Mouse (Mus musculus) B cell, adult 67 days (primary cell): ENCODE data around the gene Tnp2. TPM values are rescaled to one million over a fixed set of nuclear protein-coding genes. Genes with fewer than 3 reads are reported as not detected.

Experiments used
- total RNA-seq, 2 experiments: library from RNA; stranded (reverse); gene quantifications; 4 replicates each; pipeline ENCODE4 v1.2.4; 2023

Tnp2 gene
- total RNA-seq = not detected

DNA sequence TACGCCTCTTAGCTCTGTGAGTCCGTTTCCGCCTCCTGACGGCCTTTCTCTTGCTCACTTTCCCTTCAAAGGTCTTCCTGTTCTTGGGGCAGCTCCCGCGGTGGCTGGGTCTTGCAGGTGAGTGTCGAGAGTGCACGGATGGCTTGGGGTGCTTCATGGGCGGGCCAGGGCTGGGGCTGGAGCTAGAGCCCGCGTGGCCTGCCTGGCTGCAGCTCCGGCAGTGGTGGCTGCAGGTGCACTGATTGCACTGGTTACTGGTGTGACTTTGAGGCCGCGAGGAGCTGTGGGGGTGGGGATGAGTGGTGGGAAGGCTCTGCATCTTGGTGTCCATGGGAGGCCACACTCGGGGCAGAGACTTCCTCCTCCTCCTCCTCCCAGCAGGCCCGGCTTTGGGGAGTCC, at the start of gene Tnp2:
Tnp2 (minus strand) TSS at position 390 of the 400 bp plus-strand sequence.

DNA sequence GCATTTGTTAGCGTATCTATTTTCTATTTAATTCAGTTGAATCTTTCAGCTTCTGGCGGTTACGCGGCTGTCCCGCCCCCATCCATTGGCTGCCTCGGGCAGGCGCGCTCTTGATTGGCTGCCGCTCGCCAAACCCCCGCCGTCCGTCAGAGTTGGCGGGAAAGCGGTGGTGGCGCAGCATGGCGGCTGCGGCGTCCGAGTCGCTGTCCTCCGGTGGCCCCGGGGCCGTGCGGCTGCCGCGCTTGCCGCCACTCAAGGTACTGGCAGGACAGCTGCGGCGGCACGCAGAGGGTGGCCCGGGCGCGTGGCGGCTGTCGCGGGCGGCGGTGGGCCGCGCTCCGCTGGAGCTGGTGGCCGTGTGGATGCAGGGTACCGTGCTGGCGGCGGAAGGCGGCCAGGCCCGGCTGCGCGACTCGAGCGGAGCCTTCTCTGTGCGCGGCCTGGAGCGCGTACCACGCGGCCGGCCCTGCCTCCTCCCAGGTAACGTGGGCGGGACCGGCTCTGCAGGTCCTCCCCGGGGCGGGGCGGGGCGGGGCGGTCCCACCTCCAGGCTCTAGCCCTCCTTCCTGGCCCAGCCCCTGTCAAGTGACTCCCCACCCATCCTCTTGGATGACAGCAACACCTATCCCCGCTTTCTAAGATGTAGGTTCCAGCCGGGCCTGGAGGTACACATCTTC, 46.6 kb upstream of the Tnp2 start, which contains the start of gene Rmi2:
Rmi2 (plus strand) TSS at position 149 of the 677 bp plus-strand sequence.

DNA sequence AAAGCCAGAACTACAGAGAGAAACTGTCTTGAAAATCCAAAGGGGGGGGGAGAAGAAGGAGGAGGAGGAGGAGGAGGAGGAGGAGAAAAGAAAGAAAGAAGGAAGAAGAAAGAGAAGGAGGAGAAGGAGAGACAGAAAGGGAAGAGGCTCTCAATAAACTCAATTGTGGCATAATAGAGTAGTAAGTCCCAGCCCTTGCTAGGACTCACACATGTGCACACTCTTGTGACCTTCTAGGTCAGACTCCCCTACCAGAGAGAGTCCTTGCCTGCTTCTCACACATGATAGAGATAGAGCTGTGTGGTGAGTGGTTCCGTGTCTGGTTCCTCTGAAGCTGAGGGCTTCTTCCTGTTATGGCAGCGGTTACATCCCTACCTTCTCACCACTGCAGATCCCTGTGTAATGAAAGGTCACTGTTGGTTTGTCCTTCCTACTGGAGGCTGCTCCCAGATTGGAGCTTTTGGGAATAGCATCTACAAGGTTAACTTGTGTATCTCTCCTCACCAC, 24.5 kb upstream of the Tnp2 start, which contains the start of gene Gm11172:
Gm11172 (plus strand) TSS at position 51 of the 507 bp plus-strand sequence.

DNA sequence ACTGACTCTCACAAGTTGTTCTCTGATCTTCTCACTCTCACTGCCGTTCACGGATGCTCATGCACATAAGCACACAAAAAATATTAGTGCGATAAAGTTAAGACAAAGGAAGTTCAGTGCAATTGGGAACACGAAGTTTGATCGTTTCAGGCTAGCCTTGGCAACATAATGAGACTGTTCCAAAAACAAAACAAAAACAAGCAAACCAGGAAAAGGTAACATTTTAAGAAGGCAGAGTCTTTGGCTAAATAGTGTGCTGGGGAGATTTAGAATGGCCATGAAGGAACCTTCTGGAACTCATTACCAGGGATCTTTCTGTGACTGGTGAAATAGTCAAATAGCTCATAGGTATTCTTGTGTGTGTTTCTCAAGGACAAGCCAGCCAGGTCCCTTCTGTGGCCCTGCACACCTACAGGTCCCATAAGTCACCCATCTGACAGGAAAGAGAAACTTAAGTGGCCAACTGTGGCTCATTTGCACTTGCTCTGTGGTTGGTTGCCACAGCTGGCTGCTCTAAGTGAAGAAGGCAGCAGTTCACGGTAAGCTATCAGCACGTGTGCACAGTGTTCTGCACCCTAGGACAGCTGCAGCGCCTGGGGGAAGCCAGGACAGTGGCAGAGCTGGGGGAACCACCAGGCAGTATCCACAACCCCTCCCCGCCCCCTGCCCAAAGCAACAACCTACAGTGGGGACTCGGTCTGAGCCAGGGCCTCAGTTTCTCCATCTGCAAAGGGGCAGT, 17.5 kb upstream of the Tnp2 start, which contains the start of gene Prm1:
Prm1 (minus strand) TSS at position 51 of the 739 bp plus-strand sequence.

DNA sequence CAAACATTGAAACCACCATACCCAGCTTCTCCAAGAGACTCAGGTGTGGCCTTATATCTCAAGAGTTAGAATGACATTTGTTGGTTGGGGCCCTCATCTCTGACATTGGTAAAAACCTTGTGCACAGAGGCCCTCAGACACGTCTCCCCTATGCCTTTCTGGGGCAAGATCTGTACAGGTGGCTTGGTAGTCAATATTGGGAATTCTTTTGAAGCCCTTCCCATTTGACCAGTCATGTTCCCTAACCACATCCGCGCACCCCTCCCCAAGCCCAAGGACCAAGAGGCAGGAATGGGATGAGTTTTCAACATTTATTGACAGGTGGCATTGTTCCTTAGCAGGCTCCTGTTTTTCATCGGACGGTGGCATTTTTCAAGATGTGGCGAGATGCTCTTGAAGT, 7.6 kb upstream of the Tnp2 start, which contains the start of gene Prm2:
Prm2 (minus strand) TSS at position 101 of the 400 bp plus-strand sequence.

DNA sequence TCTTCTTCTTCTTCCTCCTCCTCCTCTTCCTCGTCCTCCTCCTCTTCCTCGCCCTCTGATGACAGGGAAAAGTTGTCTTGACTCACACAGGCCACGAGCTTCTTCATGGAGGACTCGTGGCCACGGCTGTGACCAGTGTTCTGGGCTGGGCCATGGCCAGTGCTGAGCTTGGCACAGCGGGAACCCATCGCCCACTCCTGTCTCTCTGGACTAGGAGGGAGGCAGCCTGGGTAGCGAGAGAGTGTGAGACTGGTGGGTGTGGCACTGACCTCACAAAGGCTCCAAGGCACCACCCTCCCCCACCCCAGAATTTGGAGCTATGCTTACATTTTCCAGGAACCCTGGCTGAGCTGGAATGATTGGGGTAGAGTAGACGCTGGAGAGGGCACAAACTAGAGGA, 2.2 kb upstream of the Tnp2 start, which contains the start of gene Prm3:
Prm3 (minus strand) TSS at position 213 of the 400 bp plus-strand sequence.

DNA sequence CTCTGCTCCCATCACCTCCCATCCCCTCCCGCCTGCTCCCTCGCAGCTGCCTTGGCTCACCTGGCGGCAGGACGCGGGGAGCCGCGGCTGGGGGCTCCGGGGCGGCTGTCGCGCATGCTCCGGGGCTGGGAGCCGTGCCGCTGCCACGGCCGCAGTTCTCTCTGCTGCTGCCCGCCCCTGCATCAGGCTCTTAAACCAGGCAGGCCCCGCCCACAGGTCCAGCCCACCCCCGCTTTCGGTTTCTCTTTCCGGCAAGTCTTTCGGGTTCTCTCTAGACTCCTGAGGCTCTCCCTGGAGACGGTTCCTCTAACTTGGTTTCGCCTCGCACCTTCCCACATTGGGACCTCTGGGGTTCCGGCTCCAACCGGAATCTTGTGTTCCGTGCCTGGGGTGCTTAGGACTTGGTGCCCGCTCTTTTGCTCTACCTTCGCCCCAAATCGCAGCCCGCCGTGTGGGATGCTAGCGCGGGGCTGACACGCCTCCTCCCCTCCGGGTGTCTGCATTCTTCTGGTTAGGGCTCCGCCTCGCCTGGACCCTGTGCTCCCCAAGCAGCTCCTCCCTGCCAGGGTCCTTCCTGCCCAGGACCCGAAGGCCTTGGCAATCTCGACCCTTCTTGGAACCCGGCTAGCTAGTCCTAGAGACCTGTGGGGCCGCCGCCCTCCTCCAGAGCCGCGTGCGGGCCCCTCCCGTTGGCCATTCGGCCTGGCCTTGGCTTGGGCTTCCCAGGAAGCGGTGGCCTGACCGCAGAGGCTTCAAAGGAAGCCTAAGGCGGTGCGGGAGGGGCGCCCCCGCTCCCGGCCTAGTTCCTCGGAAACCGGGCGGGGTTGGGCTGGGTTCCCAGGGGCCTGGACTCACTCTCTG, 2.9 kb downstream of the Tnp2 start, which contains the start of gene Socs1:
Socs1 (minus strand) TSS at position 166 of the 861 bp plus-strand sequence.

Other genes starting within 250 kb of the Tnp2 start
- gene Dexi, start 245.6 kb downstream of the Tnp2 start, total RNA-seq = 10 to 100 TPM; 17.7 to 25.9 TPM
- 10 to 100 TPM; 39.3 to 39.9 TPM for gene Clec16a, start 243.3 kb downstream of the Tnp2 start, total RNA-seq
- 1 to 10 TPM; 3.2 to 3.9 TPM for gene Socs1, start 3.1 kb downstream of the Tnp2 start, total RNA-seq
- gene Prm3, start 2.3 kb upstream of the Tnp2 start, total RNA-seq = not detected
- not detected for gene Prm2, start 7.5 kb upstream of the Tnp2 start, total RNA-seq
- gene Prm1, start 17.2 kb upstream of the Tnp2 start, total RNA-seq = not detected
- not detected for gene Gm11172, start 24.3 kb upstream of the Tnp2 start, total RNA-seq
- gene Rmi2, start 46.4 kb upstream of the Tnp2 start, total RNA-seq = 1 to 10 TPM in 1 of 2 experiments, under 1 TPM in 1; 0.80 to 1.1 TPM